Mouse (Mus musculus): ENCODE measurements around the gene Rxfp2. TPM values are rescaled to one million over a fixed set of nuclear protein-coding genes. Genes with fewer than 3 reads are reported as not detected.

The Rxfp2 gene
- polyA plus RNA-seq, 1 experiment from 2014 or later = 0.37 TPM

- Histone ChIP-seq H3K9ac (ENCODE audit: low read depth, low read length) (no peak overlapping the region), H3K27me3 (ENCODE audit: control insufficient read depth, insufficient read depth, low read length) (no peaks in the 10 kb centered on the region), H3K4me1 (ENCODE audit: control insufficient read depth, insufficient read depth, low read length) (peaks cover 5% of the 10 kb centered on the region), H3K27ac (ENCODE audit: low read depth, low read length) (no peak overlapping the region), H3K9me3 (replicated peaks; ENCODE audit: control insufficient read depth, low read length) (peaks cover 3% of the 10 kb centered on the region; the same call in 1 of the 2 replicates), H3K36me3 (ENCODE audit: control insufficient read depth, insufficient read depth, low read length) (no peaks in the 10 kb centered on the region), H3K4me2 (no peak overlapping the region), H3K4me3 (ENCODE audit: low read depth, low read length) (no peak overlapping the region)
- no peak for ATAC-seq (replicated peaks; ENCODE audit: insufficient number of reproducible peaks, low FRiP score, low TSS enrichment)
- WGBS (ENCODE audit: insufficient replicate concordance) = 78% methylated on average over 8 of the region's 8 CpGs
Observed at GRCm38 (mm10) chr5:150120676-150121075, 102.2 kb downstream of the Rxfp2 start.

- 81% methylated on average over 4 of the region's 4 CpGs for WGBS (ENCODE audit: insufficient replicate concordance)
- H3K9me3 ChIP-seq (replicated peaks; ENCODE audit: control insufficient read depth, low read length) = peaks cover under 1% of the 10 kb centered on the region; the same call in 1 of the 2 replicates
- no peak for ATAC-seq (replicated peaks; ENCODE audit: insufficient number of reproducible peaks, low FRiP score, low TSS enrichment)
- H3K4me2 ChIP-seq = no peak overlapping the region
- H3K36me3 ChIP-seq (ENCODE audit: control insufficient read depth, insufficient read depth, low read length) = no peaks in the 10 kb centered on the region
- H3K4me1 ChIP-seq (ENCODE audit: control insufficient read depth, insufficient read depth, low read length) = no peaks in the 10 kb centered on the region
- H3K27me3 ChIP-seq (ENCODE audit: control insufficient read depth, insufficient read depth, low read length) = no peaks in the 10 kb centered on the region
- no peak overlapping the region for H3K4me3 ChIP-seq (ENCODE audit: low read depth, low read length)
- no peak overlapping the region for H3K27ac ChIP-seq (ENCODE audit: low read depth, low read length)
- no peak overlapping the region for H3K9ac ChIP-seq (ENCODE audit: low read depth, low read length)
Observed at GRCm38 (mm10) chr5:150122095-150122494, 103.6 kb downstream of the Rxfp2 start.

DNA sequence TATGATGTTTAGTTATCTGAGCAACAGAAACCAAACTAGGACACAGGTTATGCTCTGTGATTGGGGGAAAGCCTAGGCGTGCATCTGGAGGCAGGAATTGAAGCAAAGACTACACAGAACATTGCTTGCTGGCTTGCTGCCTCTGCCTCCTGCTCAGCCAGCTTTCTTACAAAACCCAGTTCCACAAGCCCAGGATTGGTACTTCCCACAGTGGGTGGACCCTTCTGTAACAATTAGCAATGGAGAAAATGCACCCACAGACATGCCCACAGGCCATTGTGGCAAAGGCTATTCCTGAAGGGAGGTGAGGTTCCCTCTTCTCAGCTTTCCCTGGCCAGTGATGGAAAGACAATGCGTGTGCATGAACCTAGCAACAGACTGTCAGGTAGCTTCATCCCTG lies 104.1 kb downstream of the Rxfp2 start:
- no peak for ATAC-seq (replicated peaks; ENCODE audit: insufficient number of reproducible peaks, low FRiP score, low TSS enrichment)
- no peaks in the 10 kb centered on the region for H3K9me3 ChIP-seq (replicated peaks; ENCODE audit: control insufficient read depth, low read length)
- H3K4me2 ChIP-seq = no peak overlapping the region
- H3K9ac ChIP-seq (ENCODE audit: low read depth, low read length) = no peak overlapping the region
- H3K4me1 ChIP-seq (ENCODE audit: control insufficient read depth, insufficient read depth, low read length) = no peaks in the 10 kb centered on the region
- 81% methylated on average over 2 of the region's 2 CpGs for WGBS (ENCODE audit: insufficient replicate concordance)
- H3K4me3 ChIP-seq (ENCODE audit: low read depth, low read length) = no peak overlapping the region
- no peak overlapping the region for H3K27ac ChIP-seq (ENCODE audit: low read depth, low read length)
- no peaks in the 10 kb centered on the region for H3K36me3 ChIP-seq (ENCODE audit: control insufficient read depth, insufficient read depth, low read length)
- no peaks in the 10 kb centered on the region for H3K27me3 ChIP-seq (ENCODE audit: control insufficient read depth, insufficient read depth, low read length)

- H3K4me2 ChIP-seq = no peak overlapping the region
- H3K9me3 ChIP-seq (replicated peaks; ENCODE audit: control insufficient read depth, low read length) = no peaks in the 10 kb centered on the region
- 79% methylated on average over 9 of the region's 9 CpGs for WGBS (ENCODE audit: insufficient replicate concordance)
- no peak overlapping the region for H3K4me3 ChIP-seq (ENCODE audit: low read depth, low read length)
- no peak overlapping the region for H3K27ac ChIP-seq (ENCODE audit: low read depth, low read length)
- no peak overlapping the region for H3K9ac ChIP-seq (ENCODE audit: low read depth, low read length)
- ATAC-seq (replicated peaks; ENCODE audit: insufficient number of reproducible peaks, low FRiP score, low TSS enrichment) = no peak
- no peaks in the 10 kb centered on the region for H3K27me3 ChIP-seq (ENCODE audit: control insufficient read depth, insufficient read depth, low read length)
- H3K4me1 ChIP-seq (ENCODE audit: control insufficient read depth, insufficient read depth, low read length) = no peaks in the 10 kb centered on the region
- no peaks in the 10 kb centered on the region for H3K36me3 ChIP-seq (ENCODE audit: control insufficient read depth, insufficient read depth, low read length)
Observed at GRCm38 (mm10) chr5:150125920-150126319, 107.4 kb downstream of the Rxfp2 start.

DNA sequence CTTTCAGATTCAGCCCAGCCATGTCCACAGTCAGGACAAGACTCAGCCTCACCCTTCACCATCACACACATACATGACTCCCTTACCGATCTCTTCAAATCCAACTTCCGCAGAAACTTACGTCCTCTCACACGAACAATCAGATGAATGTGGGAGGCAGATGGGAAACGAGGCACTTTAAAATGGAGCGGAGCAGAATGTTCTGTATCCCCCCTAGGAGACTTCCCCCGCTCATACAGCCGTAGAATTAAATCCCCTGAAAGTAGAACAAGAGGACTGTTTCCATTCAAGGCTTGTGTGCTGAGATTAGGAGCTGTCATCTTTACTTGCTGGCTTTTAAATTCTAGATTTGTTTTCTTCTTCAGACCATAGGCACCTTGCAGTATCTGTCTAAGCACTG lies 110.0 kb downstream of the Rxfp2 start:
- H3K4me2 ChIP-seq = no peak overlapping the region
- no peak overlapping the region for H3K4me3 ChIP-seq (ENCODE audit: low read depth, low read length)
- WGBS (ENCODE audit: insufficient replicate concordance) = 83% methylated on average over 8 of the region's 8 CpGs
- H3K27me3 ChIP-seq (ENCODE audit: control insufficient read depth, insufficient read depth, low read length) = no peaks in the 10 kb centered on the region
- H3K9ac ChIP-seq (ENCODE audit: low read depth, low read length) = no peak overlapping the region
- H3K9me3 ChIP-seq (replicated peaks; ENCODE audit: control insufficient read depth, low read length) = no peaks in the 10 kb centered on the region
- ATAC-seq (replicated peaks; ENCODE audit: insufficient number of reproducible peaks, low FRiP score, low TSS enrichment) = no peak
- H3K4me1 ChIP-seq (ENCODE audit: control insufficient read depth, insufficient read depth, low read length) = no peaks in the 10 kb centered on the region
- no peaks in the 10 kb centered on the region for H3K36me3 ChIP-seq (ENCODE audit: control insufficient read depth, insufficient read depth, low read length)
- H3K27ac ChIP-seq (ENCODE audit: low read depth, low read length) = no peak overlapping the region

DNA sequence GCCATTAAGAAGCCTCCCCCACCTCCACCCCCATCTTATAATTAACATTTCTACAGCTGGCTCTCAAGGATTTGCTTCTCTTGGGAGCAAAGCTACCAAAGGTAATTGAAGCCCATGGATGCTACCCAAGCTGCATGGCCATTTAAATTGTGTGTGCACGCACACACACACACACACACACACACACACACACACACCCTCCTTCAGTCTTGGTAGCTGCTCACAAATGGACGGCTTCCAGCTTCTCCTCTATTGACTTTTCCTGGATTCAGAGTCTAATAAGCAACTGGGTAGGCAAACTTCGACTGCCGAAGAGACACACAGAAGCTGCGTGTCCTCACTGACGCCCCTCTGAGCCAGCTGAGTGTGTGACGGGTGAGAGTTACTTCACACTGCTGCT lies 111.7 kb downstream of the Rxfp2 start:
- Histone ChIP-seq H3K4me3 (ENCODE audit: low read depth, low read length) (no peak overlapping the region), H3K9me3 (replicated peaks; ENCODE audit: control insufficient read depth, low read length) (no peaks in the 10 kb centered on the region), H3K4me2 (no peak overlapping the region), H3K27ac (ENCODE audit: low read depth, low read length) (no peak overlapping the region), H3K9ac (ENCODE audit: low read depth, low read length) (no peak overlapping the region), H3K27me3 (ENCODE audit: control insufficient read depth, insufficient read depth, low read length) (no peaks in the 10 kb centered on the region), H3K4me1 (ENCODE audit: control insufficient read depth, insufficient read depth, low read length) (peaks cover 2% of the 10 kb centered on the region; the same call in 1 of the 2 replicates), H3K36me3 (ENCODE audit: control insufficient read depth, insufficient read depth, low read length) (no peaks in the 10 kb centered on the region)
- WGBS (ENCODE audit: insufficient replicate concordance) = 77% methylated on average over 7 of the region's 7 CpGs
- ATAC-seq (replicated peaks; ENCODE audit: insufficient number of reproducible peaks, low FRiP score, low TSS enrichment) = no peak

DNA sequence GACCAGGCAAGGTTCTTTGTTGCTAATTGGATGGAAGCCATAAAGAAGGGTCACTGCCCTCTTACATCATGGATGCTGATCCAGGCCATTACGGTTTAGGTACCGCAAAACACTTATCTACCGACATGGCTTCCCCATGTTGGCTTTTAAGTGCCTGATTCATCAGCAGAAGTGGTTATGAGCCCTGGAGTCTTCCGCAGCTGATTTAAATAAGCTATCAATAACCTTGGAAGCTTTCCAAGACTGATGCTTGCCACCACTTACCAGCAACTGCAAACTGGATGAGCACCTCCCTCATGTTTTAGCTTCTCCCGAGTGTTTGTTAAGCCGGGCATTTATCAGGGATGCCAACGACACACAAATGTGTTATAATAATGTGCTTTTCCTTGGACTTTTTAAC lies 112.7 kb downstream of the Rxfp2 start:
- H3K4me2 ChIP-seq = no peak overlapping the region
- H3K4me3 ChIP-seq (ENCODE audit: low read depth, low read length) = no peak overlapping the region
- no peaks in the 10 kb centered on the region for H3K27me3 ChIP-seq (ENCODE audit: control insufficient read depth, insufficient read depth, low read length)
- no peak overlapping the region for H3K9ac ChIP-seq (ENCODE audit: low read depth, low read length)
- WGBS (ENCODE audit: insufficient replicate concordance) = 82% methylated on average over 7 of the region's 7 CpGs
- no peaks in the 10 kb centered on the region for H3K36me3 ChIP-seq (ENCODE audit: control insufficient read depth, insufficient read depth, low read length)
- peaks cover 2% of the 10 kb centered on the region; the same call in 1 of the 2 replicates for H3K4me1 ChIP-seq (ENCODE audit: control insufficient read depth, insufficient read depth, low read length)
- no peaks in the 10 kb centered on the region for H3K9me3 ChIP-seq (replicated peaks; ENCODE audit: control insufficient read depth, low read length)
- H3K27ac ChIP-seq (ENCODE audit: low read depth, low read length) = no peak overlapping the region
- ATAC-seq (replicated peaks; ENCODE audit: insufficient number of reproducible peaks, low FRiP score, low TSS enrichment) = no peak

Other genes starting within 250 kb of the Rxfp2 start
- 26.6 and 32.5 TPM in 2 replicates for gene Fry, start 100.0 kb downstream of the Rxfp2 start, polyA plus RNA-seq (2014; fragmentation: Nextera tagmentation; extraction: Ambion mirVana)

Measured in heart, embryonic 11.5 days (tissue).